Mouse (Mus musculus) heart, postnatal 0 days (tissue): ENCODE measurements at regions not wholly inside any gene's neighbourhood (a gene's known extent, or its start where the extent isn't known, plus 50 kb on each side); places are given as distances from the start of the nearest gene placed in this dataset.

ENCODE experiments used
- ATAC-seq: fragments of 200-750 bp; cut with Nextera tagmentation; 2 replicates; pipeline ENCODE4 v1.8.0; 2017; ENCODE audit warnings: low read depth, moderate number of reproducible peaks, moderate library complexity; ENCODE audit not compliant: insufficient read depth
- DNase-seq: peaks from one replicate; pipeline ENCODE4 v3.0.0-alpha.2; 2016; ENCODE audit warnings: low spot score
- H3K27ac ChIP-seq: fragments of 300-500 bp; sonication (generic); 2 replicates; pipeline ENCODE4 v1.5.1; 2014; ENCODE audit warnings: low read depth, mild to moderate bottlenecking
- H3K27me3 ChIP-seq: fragments of 300-500 bp; sonication (generic); 2 replicates; pipeline ENCODE4 v1.6.1; 2014; ENCODE audit warnings: low read length, mixed read lengths; ENCODE audit not compliant: control insufficient read depth, insufficient read depth
- H3K36me3 ChIP-seq: fragments of 300-500 bp; sonication (generic); replicated peaks from 2 replicates; pipeline ENCODE4 v1.6.1; 2014; ENCODE audit warnings: low read length, mixed read lengths; ENCODE audit not compliant: control insufficient read depth, insufficient read depth
- H3K4me1 ChIP-seq: fragments of 300-500 bp; sonication (generic); 2 replicates; pipeline ENCODE4 v1.6.1; 2014; ENCODE audit warnings: antibody characterized with exemption; ENCODE audit not compliant: control insufficient read depth, insufficient read depth
- H3K4me2 ChIP-seq: fragments of 300-500 bp; sonication (generic); 2 replicates; pipeline ENCODE4 v1.6.1; 2014; ENCODE audit warnings: low read depth, mild to moderate bottlenecking, low read length, moderate library complexity
- H3K4me3 ChIP-seq: fragments of 300-500 bp; sonication (generic); 2 replicates; pipeline ENCODE4 v1.5.1; 2014; ENCODE audit warnings: low read depth, low read length
- H3K9ac ChIP-seq: fragments of 300-500 bp; sonication (generic); replicated peaks from 2 replicates; pipeline ENCODE4 v1.6.1; 2014; ENCODE audit warnings: low read depth, low read length, mixed read lengths
- H3K9me3 ChIP-seq: fragments of 300-500 bp; sonication (generic); replicated peaks from 2 replicates; pipeline ENCODE4 v1.6.1; 2016; ENCODE audit warnings: low read length; ENCODE audit not compliant: control insufficient read depth
- CTCF ChIP-seq: IDR thresholded peaks from 2 replicates; pipeline ENCODE4 v1.5.1; 2016; ENCODE audit warnings: antibody characterized with exemption, control low read depth, low read depth
- EP300 ChIP-seq: IDR thresholded peaks from 2 replicates; pipeline ENCODE4 v1.6.1; 2016; ENCODE audit warnings: antibody characterized with exemption, low read depth
- WGBS: fragments of 180-500 bp; shearing (Covaris S2); extraction: QIAGEN DNeasy Blood & Tissue Kit; methylation state at CpG from one replicate; pipeline ENCODE4 v1.1.7; 2014; 5-methylcytosine and 5-hydroxymethylcytosine counted together

GRCm38 (mm10) chr3:150695751-150696150, 741.9 kb upstream of the Adgrl4 start:
- Histone ChIP-seq H3K36me3 (no peaks in the 10 kb centered on the region), H3K9me3 (no peaks in the 10 kb centered on the region), H3K27me3 (no peaks in the 10 kb centered on the region), H3K4me3 (no peak overlapping the region), H3K9ac (no peak overlapping the region), H3K4me1 (no peaks in the 10 kb centered on the region), H3K27ac (no peak overlapping the region), H3K4me2 (no peak overlapping the region)
- 86% methylated on average over 5 of the region's 5 CpGs for WGBS
- ATAC-seq (no peak), DNase-seq (no peak)
- no peak for TF ChIP-seq EP300
- no peak for TF ChIP-seq CTCF

DNA sequence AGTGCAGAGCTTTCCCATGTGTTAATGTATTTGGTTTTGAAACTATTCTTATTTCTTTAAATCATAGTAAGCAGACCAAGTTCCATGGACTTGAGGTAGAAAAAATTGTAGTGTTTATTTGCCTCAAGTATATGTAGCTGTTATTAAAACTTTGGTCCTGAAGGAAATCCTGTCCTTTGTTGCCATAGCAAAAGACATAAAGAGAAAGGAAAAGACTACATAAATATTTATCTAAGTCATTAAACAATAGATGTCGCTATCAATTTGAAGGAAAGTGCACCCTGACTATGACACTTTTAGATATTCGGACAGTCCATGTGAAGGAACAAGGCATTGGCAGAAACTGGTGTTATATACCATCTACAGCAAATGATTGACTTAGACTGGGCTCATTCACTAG, 737.7 kb upstream of the Adgrl4 start:
- Histone ChIP-seq H3K27me3 (no peaks in the 10 kb centered on the region), H3K36me3 (no peaks in the 10 kb centered on the region), H3K27ac (no peak overlapping the region), H3K9me3 (no peaks in the 10 kb centered on the region), H3K4me2 (no peak overlapping the region), H3K9ac (no peak overlapping the region), H3K4me3 (no peak overlapping the region), H3K4me1 (no peaks in the 10 kb centered on the region)
- ATAC-seq (no peak), DNase-seq (no peak)
- WGBS = 54% methylated on average over 2 of the region's 2 CpGs
- no peak for TF ChIP-seq EP300
- no peak for TF ChIP-seq CTCF
